Mouse (Mus musculus): ENCODE data around the gene Stat5b.

Stat5b gene

GRCm38 (mm10) chr11:100870256-100870967, 19.9 kb upstream of the Stat5b start:
- DNase-seq (ENCODE audit: low read depth), result no peak

- DNase-seq (ENCODE audit: low read depth), result no peak
These were observed 15.1 kb upstream of the Stat5b start for GRCm38 (mm10) chr11:100865618-100866017.

- DNase-seq (ENCODE audit: low read depth), result no peak
These were observed 12.6 kb upstream of the Stat5b start for GRCm38 (mm10) chr11:100863141-100863540.

GRCm38 (mm10) chr11:100861836-100862235, 11.3 kb upstream of the Stat5b start:
- DNase-seq (ENCODE audit: low read depth), result peak; percentile 55

GRCm38 (mm10) chr11:100861335-100861734, 10.8 kb upstream of the Stat5b start:
- peak; percentile 45 for DNase-seq (ENCODE audit: low read depth)

- DNase-seq (ENCODE audit: low read depth), result peak; percentile 93
These were observed 9.9 kb upstream of the Stat5b start for GRCm38 (mm10) chr11:100860198-100861048.

GRCm38 (mm10) chr11:100859579-100860075, 9.1 kb upstream of the Stat5b start:
- peak; percentile 57 for DNase-seq (ENCODE audit: low read depth)

- peak; percentile 23 for DNase-seq (ENCODE audit: low read depth)
These were observed 8.5 kb upstream of the Stat5b start, which contains the start of gene Stat5a for GRCm38 (mm10) chr11:100858935-100859578. Gene Stat5a, plus strand, starts transcription at chr11:100859351.

- DNase-seq (ENCODE audit: low read depth), result no peak
These were observed 7.4 kb upstream of the Stat5b start for GRCm38 (mm10) chr11:100857960-100858359.

- no peak for DNase-seq (ENCODE audit: low read depth)
These were observed 4.7 kb upstream of the Stat5b start for GRCm38 (mm10) chr11:100855178-100855577.

GRCm38 (mm10) chr11:100854268-100854667, 3.7 kb upstream of the Stat5b start:
- no peak for DNase-seq (ENCODE audit: low read depth)

- peak; percentile 39 for DNase-seq (ENCODE audit: low read depth)
These were observed 2.5 kb upstream of the Stat5b start for GRCm38 (mm10) chr11:100853018-100853417.

- peak; percentile 42 for DNase-seq (ENCODE audit: low read depth)
These were observed 1.6 kb upstream of the Stat5b start for GRCm38 (mm10) chr11:100852088-100852487.

- DNase-seq (ENCODE audit: low read depth), result peak; percentile 55
These were observed 429 bp upstream of the Stat5b start for GRCm38 (mm10) chr11:100850778-100851528.

- DNase-seq (ENCODE audit: low read depth), result no peak
These were observed 977 bp downstream of the Stat5b start for GRCm38 (mm10) chr11:100849456-100850037.

- peak; percentile 63 for DNase-seq (ENCODE audit: low read depth)
These were observed 1.6 kb downstream of the Stat5b start for GRCm38 (mm10) chr11:100848789-100849379.

GRCm38 (mm10) chr11:100848080-100848479, 2.4 kb downstream of the Stat5b start:
- peak; percentile 86 for DNase-seq (ENCODE audit: low read depth)

- DNase-seq (ENCODE audit: low read depth), result peak; percentile 67
These were observed 3.0 kb downstream of the Stat5b start for GRCm38 (mm10) chr11:100847572-100847971.

GRCm38 (mm10) chr11:100845793-100846192, 4.7 kb downstream of the Stat5b start:
- DNase-seq (ENCODE audit: low read depth), result peak; percentile 88

GRCm38 (mm10) chr11:100844121-100844520, 6.4 kb downstream of the Stat5b start:
- no peak for DNase-seq (ENCODE audit: low read depth)
